Mouse (Mus musculus) limb, embryonic 15.5 days (tissue): ENCODE measurements around the gene Myo16. TPM values are rescaled to one million over a fixed set of nuclear protein-coding genes. Genes with fewer than 3 reads are reported as not detected.

Experiments
- ATAC-seq: fragments of 200-750 bp; cut with Nextera tagmentation; 2 replicates; pipeline ENCODE4 v1.8.0; 2017; ENCODE audit warnings: low read depth, moderate TSS enrichment; ENCODE audit not compliant: insufficient number of reproducible peaks, low FRiP score, low TSS enrichment
- H3K27ac ChIP-seq: fragments of 300-500 bp; sonication (generic); 2 replicates; pipeline ENCODE4 v1.5.1; 2015; ENCODE audit warnings: moderate library complexity, mild to moderate bottlenecking, inconsistent platforms
- H3K27me3 ChIP-seq: fragments of 300-500 bp; sonication (generic); 2 replicates; pipeline ENCODE4 v1.6.1; 2015; ENCODE audit warnings: inconsistent platforms
- H3K36me3 ChIP-seq: fragments of 300-500 bp; sonication (generic); 2 replicates; pipeline ENCODE4 v1.6.1; 2015; ENCODE audit warnings: inconsistent platforms
- H3K4me1 ChIP-seq: fragments of 300-500 bp; sonication (generic); 2 replicates; pipeline ENCODE4 v1.6.1; 2015; ENCODE audit warnings: inconsistent platforms
- H3K4me2 ChIP-seq: fragments of 300-500 bp; sonication (generic); 2 replicates; pipeline ENCODE4 v1.6.1; 2015; ENCODE audit warnings: mild to moderate bottlenecking, inconsistent platforms
- H3K4me3 ChIP-seq: fragments of 300-500 bp; sonication (generic); 2 replicates; pipeline ENCODE4 v1.5.1; 2015; ENCODE audit warnings: mild to moderate bottlenecking, inconsistent platforms
- H3K9ac ChIP-seq: fragments of 300-500 bp; sonication (generic); 2 replicates; pipeline ENCODE4 v1.6.1; 2015; ENCODE audit warnings: inconsistent platforms
- H3K9me3 ChIP-seq: fragments of 300-500 bp; sonication (generic); 2 replicates; pipeline ENCODE4 v1.6.1; 2016; ENCODE audit warnings: inconsistent platforms
- WGBS: fragments of 180-500 bp; shearing (Covaris S2); methylation state at CpG from one replicate; pipeline ENCODE4 v1.1.7; 2015; 5-methylcytosine and 5-hydroxymethylcytosine counted together
- polyA plus RNA-seq: library from polyadenylated mRNA; unstranded; fragments of >200 nt; fragmentation: Nextera tagmentation; extraction: Ambion mirVana; gene quantifications from 2 replicates; pipeline ENCODE4 v1.2.1, GENCODE M21; 2015

Gene Myo16
- polyA plus RNA-seq, 1 experiment from 2014 or later = 0.42 TPM

DNA sequence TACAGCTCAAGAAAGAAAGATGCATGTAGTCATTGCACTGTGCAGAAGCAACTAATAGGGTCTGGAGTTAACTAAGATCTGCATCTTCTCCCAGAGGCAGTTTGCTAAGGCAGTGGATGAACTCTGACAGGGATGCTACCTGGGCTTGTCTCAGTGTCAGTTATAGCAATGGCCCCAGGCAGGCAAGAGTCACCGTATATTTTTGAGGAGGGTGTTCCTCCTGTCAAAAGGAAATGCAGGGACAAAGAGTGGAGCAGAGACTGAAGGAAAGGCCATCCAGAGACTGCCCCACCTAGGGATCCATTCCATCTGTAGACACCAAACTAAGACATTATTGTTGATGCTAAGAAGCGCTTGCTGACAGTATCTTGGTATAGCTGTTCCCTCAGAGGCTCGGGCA is 7.4 kb downstream of the Myo16 start:
- Histone ChIP-seq H3K4me1 (no peaks in the 10 kb centered on the region), H3K9ac (no peak overlapping the region), H3K4me2 (no peak overlapping the region), H3K4me3 (no peak overlapping the region), H3K27ac (no peak overlapping the region), H3K27me3 (no peaks in the 10 kb centered on the region), H3K36me3 (no peaks in the 10 kb centered on the region), H3K9me3 (no peaks in the 10 kb centered on the region)
- 76% methylated on average over 3 of the region's 3 CpGs for WGBS
- no peak for ATAC-seq

DNA sequence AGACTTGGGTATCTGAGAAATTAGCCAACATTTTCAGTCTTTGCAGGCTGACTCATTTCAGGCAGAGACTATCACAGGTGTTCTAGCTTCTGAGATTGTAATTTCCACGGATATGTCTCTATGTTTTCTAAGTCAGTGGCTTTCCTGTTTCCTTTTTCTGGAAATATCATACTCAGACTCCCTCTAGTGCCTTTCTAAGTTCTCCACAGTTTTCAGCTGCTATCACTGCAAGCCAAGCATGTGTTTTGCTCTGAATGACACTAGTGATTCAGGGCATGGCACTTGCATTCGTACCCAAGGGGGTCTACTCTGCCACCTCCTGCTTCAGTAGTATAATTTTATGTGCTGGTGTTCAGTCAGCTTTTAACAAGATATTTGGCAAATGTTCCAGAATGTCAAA is 11.2 kb downstream of the Myo16 start:
- no peak overlapping the region for H3K9ac ChIP-seq
- 53% methylated on average over 2 of the region's 2 CpGs for WGBS
- ATAC-seq = no peak
- no peak overlapping the region for H3K4me3 ChIP-seq
- H3K9me3 ChIP-seq = no peaks in the 10 kb centered on the region
- no peaks in the 10 kb centered on the region for H3K27me3 ChIP-seq
- H3K36me3 ChIP-seq = no peaks in the 10 kb centered on the region
- no peak overlapping the region for H3K27ac ChIP-seq
- no peaks in the 10 kb centered on the region for H3K4me1 ChIP-seq
- no peak overlapping the region for H3K4me2 ChIP-seq

DNA sequence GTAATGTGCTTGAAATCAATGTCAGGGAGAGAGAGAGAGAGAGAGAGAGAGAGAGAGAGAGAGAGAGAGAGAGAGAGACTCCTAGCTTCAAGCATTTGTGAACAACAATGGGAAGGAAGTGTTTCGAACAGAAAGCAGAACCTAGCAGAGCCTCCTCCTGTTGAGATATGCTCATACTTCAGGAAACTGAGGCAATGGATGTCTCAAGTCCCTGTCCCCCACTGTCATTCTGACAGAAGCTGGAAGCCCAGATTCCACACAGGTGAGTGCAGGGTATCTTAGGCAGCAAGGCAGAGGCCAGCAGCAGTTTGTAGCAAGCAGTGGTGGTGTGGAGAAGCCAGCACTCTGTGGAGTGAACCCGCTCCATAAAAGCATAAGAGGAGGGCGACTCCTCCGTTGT is 14.6 kb downstream of the Myo16 start:
- no peak for ATAC-seq
- 83% methylated on average over 4 of the region's 4 CpGs for WGBS
- H3K36me3 ChIP-seq = no peaks in the 10 kb centered on the region
- no peak overlapping the region for H3K9ac ChIP-seq
- no peaks in the 10 kb centered on the region for H3K27me3 ChIP-seq
- H3K4me2 ChIP-seq = no peak overlapping the region
- no peak overlapping the region for H3K27ac ChIP-seq
- no peaks in the 10 kb centered on the region for H3K4me1 ChIP-seq
- H3K4me3 ChIP-seq = no peak overlapping the region
- H3K9me3 ChIP-seq = no peaks in the 10 kb centered on the region

DNA sequence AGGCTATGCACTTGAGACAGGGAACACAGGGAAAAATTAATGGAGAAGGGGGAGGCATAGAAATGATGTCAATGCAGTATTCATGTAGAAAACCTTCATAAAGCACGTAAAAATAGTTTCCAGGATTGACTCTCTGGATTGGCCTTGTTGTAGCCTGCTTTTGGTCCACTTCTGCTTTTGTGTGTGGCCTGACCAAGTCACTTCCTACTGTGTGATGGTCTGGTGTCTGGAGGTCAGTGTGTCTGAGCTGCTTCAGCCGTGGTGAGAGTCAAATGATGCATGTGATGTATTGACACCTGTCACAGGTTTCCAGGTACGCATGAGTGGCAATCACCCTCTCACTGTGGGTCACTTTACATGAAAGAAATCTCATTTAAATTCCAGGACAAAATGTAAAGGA is 16.2 kb downstream of the Myo16 start:
- no peaks in the 10 kb centered on the region for H3K36me3 ChIP-seq
- no peak overlapping the region for H3K4me3 ChIP-seq
- H3K27me3 ChIP-seq = no peaks in the 10 kb centered on the region
- no peak overlapping the region for H3K9ac ChIP-seq
- no peak overlapping the region for H3K27ac ChIP-seq
- no peak for ATAC-seq
- no peaks in the 10 kb centered on the region for H3K9me3 ChIP-seq
- H3K4me2 ChIP-seq = no peak overlapping the region
- no peaks in the 10 kb centered on the region for H3K4me1 ChIP-seq
- 79% methylated on average over 3 of the region's 3 CpGs for WGBS

DNA sequence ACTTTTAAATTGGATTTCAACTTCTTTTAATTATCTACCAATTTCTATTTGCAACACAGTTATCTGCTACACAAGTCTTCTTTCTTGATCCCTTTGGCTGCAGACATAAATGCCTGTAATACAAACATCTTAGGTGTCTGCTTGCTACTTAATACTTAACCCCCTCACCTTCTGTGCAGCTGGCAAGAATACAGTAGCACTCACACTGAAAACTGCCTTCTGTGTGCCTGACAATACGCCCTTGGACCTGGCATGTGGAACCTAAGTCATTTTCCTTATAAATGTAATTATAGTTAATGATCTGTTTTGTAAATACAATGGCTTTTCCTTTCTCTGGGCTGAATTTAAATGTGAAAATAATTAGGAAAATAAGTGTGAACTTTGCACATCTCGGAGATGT is 17.6 kb downstream of the Myo16 start:
- Histone ChIP-seq H3K4me3 (no peak overlapping the region), H3K4me1 (no peaks in the 10 kb centered on the region), H3K27ac (no peak overlapping the region), H3K27me3 (no peaks in the 10 kb centered on the region), H3K9me3 (no peaks in the 10 kb centered on the region), H3K4me2 (no peak overlapping the region), H3K9ac (no peak overlapping the region), H3K36me3 (no peaks in the 10 kb centered on the region)
- ATAC-seq = no peak
- 65% methylated on average over 2 of the region's 2 CpGs for WGBS

DNA sequence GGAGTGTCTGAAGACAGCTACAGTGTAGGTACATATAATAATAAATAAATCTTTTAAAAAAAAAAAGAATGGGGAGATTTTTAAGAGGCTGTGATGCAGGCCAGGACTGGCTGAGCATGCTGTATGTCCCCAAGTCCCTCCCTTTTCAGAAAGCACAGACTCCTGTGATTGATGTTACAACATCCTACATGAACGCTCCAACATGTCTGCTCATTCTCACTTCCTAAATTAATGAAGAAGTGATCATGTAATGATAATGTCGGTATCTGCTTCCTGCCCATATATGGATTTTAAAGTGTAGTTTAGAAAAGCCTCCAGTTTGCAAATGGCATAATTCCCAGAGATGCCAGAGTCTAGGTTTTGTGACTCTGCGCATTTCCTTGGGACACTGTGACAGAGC is 18.6 kb downstream of the Myo16 start:
- WGBS = 91% methylated on average over 3 of the region's 3 CpGs
- no peaks in the 10 kb centered on the region for H3K27me3 ChIP-seq

DNA sequence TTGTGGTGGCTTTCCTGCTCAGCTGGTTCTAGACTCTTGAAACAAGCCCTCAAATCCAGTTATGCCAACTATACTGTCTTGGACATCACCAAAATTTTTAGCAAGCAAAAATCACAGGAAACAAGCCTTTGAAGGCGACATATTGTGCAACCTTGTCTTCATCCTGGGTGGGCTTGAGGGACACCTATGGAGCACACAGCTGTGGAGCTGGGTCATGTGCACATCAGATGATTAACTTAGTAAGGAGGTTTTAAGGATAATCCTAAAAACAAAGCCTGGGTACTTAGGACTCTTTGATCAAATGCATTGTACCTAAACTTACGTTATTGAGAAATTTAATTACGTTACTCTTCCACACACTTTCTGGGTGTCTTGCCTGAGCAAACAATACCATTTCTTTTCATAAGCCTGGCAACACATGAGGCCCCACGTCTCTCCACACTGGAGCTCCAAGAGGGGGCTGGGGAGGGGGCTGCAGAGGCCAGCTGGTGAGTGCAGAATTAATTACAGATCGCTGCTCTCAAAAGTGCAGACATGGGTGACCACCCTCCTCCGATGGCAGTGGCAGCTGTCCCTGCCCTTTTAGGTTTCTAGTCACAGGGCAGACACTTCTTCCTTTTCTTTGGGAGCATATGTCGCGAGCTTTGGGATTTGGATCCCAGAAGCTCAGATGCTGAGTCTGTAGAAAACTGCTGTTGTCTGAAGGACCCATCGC is 19.5 kb downstream of the Myo16 start:
- ATAC-seq = no peak
- 56% methylated on average over 9 of the region's 9 CpGs for WGBS
- Histone ChIP-seq H3K4me2 (no peak overlapping the region), H3K36me3 (no peaks in the 10 kb centered on the region), H3K4me3 (no peak overlapping the region), H3K9ac (no peak overlapping the region), H3K4me1 (no peaks in the 10 kb centered on the region), H3K27ac (no peak overlapping the region), H3K27me3 (no peaks in the 10 kb centered on the region), H3K9me3 (no peaks in the 10 kb centered on the region)

More for the DNA sequence above, 18.6 kb downstream of the Myo16 start:
- H3K4me1 ChIP-seq = no peaks in the 10 kb centered on the region
- H3K4me2 ChIP-seq = no peak overlapping the region
- H3K27ac ChIP-seq = no peak overlapping the region
- H3K9me3 ChIP-seq = no peaks in the 10 kb centered on the region
- no peaks in the 10 kb centered on the region for H3K36me3 ChIP-seq
- no peak overlapping the region for H3K4me3 ChIP-seq
- no peak for ATAC-seq
- no peak overlapping the region for H3K9ac ChIP-seq

DNA sequence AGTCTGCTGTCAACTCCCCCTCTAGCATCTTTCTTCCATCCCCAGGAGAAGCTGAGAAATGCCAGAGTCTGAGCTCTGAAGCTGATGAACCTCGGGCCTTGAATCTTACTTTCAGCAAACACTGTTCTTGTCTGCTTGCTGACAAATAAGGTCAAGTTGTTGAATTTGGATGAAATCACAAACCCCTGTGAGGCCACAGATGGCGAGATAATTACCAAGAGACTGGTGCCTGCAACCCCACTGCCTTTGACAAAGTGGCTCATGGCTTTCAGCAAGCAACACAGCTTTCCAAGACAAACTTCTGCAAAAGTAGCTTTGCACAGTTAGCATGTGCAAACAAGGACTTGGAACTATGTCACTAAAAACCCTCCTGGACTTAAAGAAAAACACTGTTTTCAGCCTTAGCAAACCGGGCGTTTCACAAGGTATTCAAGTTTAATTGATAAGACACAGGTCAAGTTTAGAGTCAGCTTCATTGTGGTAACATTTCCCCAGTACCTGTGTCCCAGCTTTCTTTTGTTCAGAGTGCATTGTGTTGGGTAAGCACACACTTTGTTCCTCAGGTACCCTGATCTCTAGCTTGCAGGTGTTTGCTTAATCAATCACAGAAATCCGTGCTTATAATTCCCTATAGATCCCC is 20.6 kb downstream of the Myo16 start:
- H3K36me3 ChIP-seq = no peaks in the 10 kb centered on the region
- no peak overlapping the region for H3K4me3 ChIP-seq
- H3K27ac ChIP-seq = no peak overlapping the region
- no peaks in the 10 kb centered on the region for H3K4me1 ChIP-seq
- H3K9ac ChIP-seq = no peak overlapping the region
- 52% methylated on average over 5 of the region's 5 CpGs for WGBS
- no peak for ATAC-seq
- H3K27me3 ChIP-seq = no peaks in the 10 kb centered on the region
- H3K9me3 ChIP-seq = no peaks in the 10 kb centered on the region
- no peak overlapping the region for H3K4me2 ChIP-seq

DNA sequence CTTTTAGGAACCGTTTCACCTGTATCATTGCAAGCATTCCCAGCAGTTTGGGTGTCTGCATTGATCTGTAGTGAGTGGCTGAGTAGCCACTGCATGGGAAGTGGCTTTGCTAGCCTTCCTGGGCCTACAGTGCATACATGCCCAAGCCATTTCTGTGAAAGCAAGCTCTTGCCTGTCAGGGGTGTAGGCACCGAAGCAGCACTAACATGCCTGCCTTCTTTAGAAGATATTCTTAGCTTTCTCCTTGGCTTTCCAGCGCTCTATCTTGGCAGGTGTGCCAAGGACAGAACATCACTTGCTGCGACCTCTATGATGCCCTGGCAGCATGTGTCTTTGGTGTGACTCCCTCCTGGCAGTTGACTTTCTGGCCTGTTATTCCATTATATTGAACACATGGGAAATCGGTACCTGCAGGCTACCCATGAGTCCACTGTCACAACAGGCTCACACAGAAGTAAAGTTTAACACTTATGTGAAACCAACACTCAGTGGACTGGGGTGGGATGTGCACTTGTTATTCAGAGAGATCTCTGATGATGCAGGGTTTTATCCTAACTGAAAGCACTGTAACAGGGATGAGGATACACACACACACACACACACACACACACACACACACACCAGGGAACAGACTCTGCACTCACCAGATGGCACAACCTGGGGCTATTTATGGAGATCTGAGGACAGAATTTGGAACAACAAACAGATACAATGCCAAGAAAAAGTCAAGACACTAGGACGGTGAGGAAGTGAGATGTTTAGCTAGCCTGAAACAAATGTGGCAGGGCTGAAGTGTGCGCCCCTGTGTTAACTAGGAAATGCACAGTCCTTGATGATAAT is 21.4 kb downstream of the Myo16 start:
- WGBS = 80% methylated on average over 7 of the region's 7 CpGs
- Histone ChIP-seq H3K27me3 (no peaks in the 10 kb centered on the region), H3K36me3 (no peaks in the 10 kb centered on the region), H3K9ac (no peak overlapping the region), H3K9me3 (no peaks in the 10 kb centered on the region), H3K4me2 (no peak overlapping the region), H3K4me3 (no peak overlapping the region), H3K4me1 (no peaks in the 10 kb centered on the region), H3K27ac (no peak overlapping the region)
- no peak for ATAC-seq

DNA sequence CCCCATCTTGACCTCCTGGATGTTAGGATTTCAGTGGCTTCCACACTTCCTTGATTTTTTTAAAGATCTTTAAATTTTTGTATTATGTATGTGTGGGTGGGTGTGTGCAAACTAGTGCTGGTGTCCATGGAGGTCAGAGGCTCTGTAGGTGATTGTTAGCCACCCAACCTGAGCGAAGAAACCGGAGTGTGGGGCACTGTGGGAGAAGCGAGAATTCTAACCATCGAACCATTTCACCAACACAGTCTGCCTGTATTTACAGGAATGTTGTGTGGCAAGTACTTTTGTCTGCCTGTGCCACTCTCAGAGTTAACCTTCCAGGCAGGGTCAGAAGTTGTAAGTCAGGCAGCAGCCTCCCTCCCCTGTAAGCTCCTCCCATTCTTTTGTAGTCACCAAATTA is 22.3 kb downstream of the Myo16 start:
- no peak overlapping the region for H3K9ac ChIP-seq
- H3K4me3 ChIP-seq = no peak overlapping the region
- no peaks in the 10 kb centered on the region for H3K27me3 ChIP-seq
- H3K36me3 ChIP-seq = no peaks in the 10 kb centered on the region
- H3K27ac ChIP-seq = no peak overlapping the region
- ATAC-seq = no peak
- H3K9me3 ChIP-seq = no peaks in the 10 kb centered on the region
- no peak overlapping the region for H3K4me2 ChIP-seq
- 84% methylated on average over 4 of the region's 4 CpGs for WGBS
- no peaks in the 10 kb centered on the region for H3K4me1 ChIP-seq

DNA sequence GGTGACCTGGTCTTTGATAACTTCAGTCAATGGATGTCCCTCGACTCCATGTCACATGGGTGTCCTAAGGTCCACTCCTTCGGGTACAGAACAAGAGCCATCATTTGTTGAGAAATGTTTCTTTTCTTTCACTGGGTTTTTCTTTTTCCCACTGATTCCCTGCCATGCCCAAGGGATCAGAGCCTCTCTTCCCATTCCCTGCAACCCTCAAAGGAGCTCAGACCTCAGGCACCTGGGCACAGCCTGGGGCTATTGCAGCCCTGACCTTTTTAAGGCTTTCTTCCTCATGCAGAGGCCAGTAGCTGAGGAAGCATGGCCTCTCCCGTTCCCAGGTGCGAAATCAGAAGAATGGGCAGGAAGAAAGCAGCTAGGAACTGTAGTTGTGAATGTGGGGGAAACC is 23.4 kb downstream of the Myo16 start:
- H3K4me3 ChIP-seq = no peak overlapping the region
- no peaks in the 10 kb centered on the region for H3K36me3 ChIP-seq
- no peaks in the 10 kb centered on the region for H3K9me3 ChIP-seq
- ATAC-seq = no peak
- 56% methylated on average over 4 of the region's 4 CpGs for WGBS
- H3K4me1 ChIP-seq = no peaks in the 10 kb centered on the region
- H3K27ac ChIP-seq = no peak overlapping the region
- H3K9ac ChIP-seq = no peak overlapping the region
- H3K27me3 ChIP-seq = no peaks in the 10 kb centered on the region
- no peak overlapping the region for H3K4me2 ChIP-seq

DNA sequence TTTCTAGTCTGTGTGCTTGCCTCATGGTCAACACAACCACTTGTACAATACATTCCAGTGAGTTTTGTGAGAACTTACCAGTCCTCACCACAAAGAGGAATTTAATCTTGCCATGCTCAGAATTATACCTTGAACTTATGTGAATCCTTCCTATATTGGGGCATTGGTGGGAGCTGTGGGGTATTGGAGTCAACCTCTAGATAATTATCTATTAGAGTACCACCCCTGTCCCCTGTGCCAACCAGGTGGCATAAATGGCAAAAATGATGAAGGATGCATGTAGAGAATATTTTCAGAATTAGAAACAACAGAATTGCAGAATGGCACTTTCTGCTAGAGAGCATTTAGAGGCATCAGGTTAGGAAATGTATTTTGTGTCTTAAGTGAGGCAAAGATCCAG is 25.3 kb downstream of the Myo16 start:
- Histone ChIP-seq H3K9ac (no peak overlapping the region), H3K27me3 (no peaks in the 10 kb centered on the region), H3K4me3 (no peak overlapping the region), H3K36me3 (no peaks in the 10 kb centered on the region), H3K4me2 (no peak overlapping the region), H3K4me1 (no peaks in the 10 kb centered on the region), H3K27ac (no peak overlapping the region), H3K9me3 (no peaks in the 10 kb centered on the region)
- ATAC-seq = no peak
